Mouse (Mus musculus): ENCODE measurements at regions not wholly inside any gene's neighbourhood (a gene's known extent, or its start where the extent isn't known, plus 50 kb on each side); places are given as distances from the start of the nearest gene placed in this dataset.

GRCm38 (mm10) chr6:100450108-100450507, 162.8 kb upstream of the Rybp start:
- TF ChIP-seq CTCF (IDR thresholded peaks at IDR 0.05; ENCODE audit: insufficient read depth, low read depth, low read length) (no peak), POLR2A (IDR thresholded peaks at IDR 0.05; ENCODE audit: insufficient read depth, low read depth, low read length) (no peak)

All from olfactory bulb, adult 2 months (tissue).